12 mouse cellular contexts compared by ENCODE assay signal in genomic region chr6:95742378-95742777, GRCm38 (mm10). TPM values are rescaled to one million over a fixed set of nuclear protein-coding genes. Genes with fewer than 3 reads are reported as not detected.
DNase-seq lines count a peak whose midpoint lies in the region; ATAC-seq and TF ChIP-seq lines count a peak whose summit lies in the region.
"Had no signal": no experiment of that assay in that cellular context is flagged by ENCODE, and none has a peak within 500 bp of the region (broad histone marks: within the 10 kb centered on the region; RNA-seq: fewer than 3 reads in every experiment).

No protein-coding gene starts in this region.

- WGBS in heart, adult 2 months = 41% methylated on average over 4 of the region's 4 CpGs
- 80% methylated on average over 4 of the region's 4 CpGs for WGBS in heart, embryonic 10.5 days
- 63% methylated on average over 4 of the region's 4 CpGs for WGBS in lung, embryonic 16.5 days

- H3K4me3 ChIP-seq in heart, adult 2 months = no peak overlapping the region
- H3K4me3 ChIP-seq in heart, embryonic 10.5 days = no peak overlapping the region
- H3K4me3 ChIP-seq in lung, embryonic 16.5 days (ENCODE audit: low read length) = no peak overlapping the region

- no peaks in the 10 kb centered on the region for H3K4me1 ChIP-seq in heart, adult 2 months (ENCODE audit: control insufficient read depth, insufficient read depth, low read length)
- no peaks in the 10 kb centered on the region for H3K4me1 ChIP-seq in heart, embryonic 10.5 days
- H3K4me1 ChIP-seq in lung, embryonic 16.5 days (replicated peaks; ENCODE audit: control insufficient read depth, insufficient read depth, low read length) = no peaks in the 10 kb centered on the region

- no peaks in the 10 kb centered on the region for H3K27me3 ChIP-seq in heart, adult 2 months (ENCODE audit: control insufficient read depth, insufficient read depth, low read length)
- no peaks in the 10 kb centered on the region for H3K27me3 ChIP-seq in heart, embryonic 10.5 days (ENCODE audit: insufficient read depth, poor library complexity, severe bottlenecking)
- no peaks in the 10 kb centered on the region for H3K27me3 ChIP-seq in lung, embryonic 16.5 days (ENCODE audit: control insufficient read depth, insufficient read depth, low read depth, low read length)

- H3K9me3 ChIP-seq in heart, embryonic 10.5 days = no peaks in the 10 kb centered on the region
- no peaks in the 10 kb centered on the region for H3K9me3 ChIP-seq in lung, embryonic 16.5 days (ENCODE audit: control insufficient read depth, low read length)

- H3K4me2 ChIP-seq in lung, embryonic 16.5 days (ENCODE audit: low read depth, low read length) = no peak overlapping the region
- H3K4me2 ChIP-seq: midbrain, embryonic 11.5 days had no signal

- ATAC-seq in lung, embryonic 16.5 days (ENCODE audit: low read depth) = peak; percentile 65; the same call in 1 of the 2 replicates
- no peak for ATAC-seq in erythroid progenitor cell, adult 5-6 weeks (replicated peaks; ENCODE audit: low FRiP score, poor library complexity, severe bottlenecking)
- ATAC-seq: CD4-positive, CD25-positive, alpha-beta regulatory T cell, adult 4 months had no signal

- no peak for TF ChIP-seq POLR2A in heart, adult 2 months (IDR thresholded peaks at IDR 0.05; ENCODE audit: insufficient read depth, low read depth, low read length)

- no peak overlapping the region for H3K9ac ChIP-seq in heart, adult 2 months (ENCODE audit: low read depth, low read length)
- no peak overlapping the region for H3K9ac ChIP-seq in lung, embryonic 16.5 days (ENCODE audit: low read length)
- H3K9ac ChIP-seq: liver, embryonic 14.5 days had no signal

- DNase-seq in heart, adult 2 months = peak; percentile 42 to 44
- DNase-seq in heart, embryonic 10.5 days (ENCODE audit: low spot score) = no peak
- DNase-seq in adrenal gland, postnatal 14 days = peak; percentile 53
- peak; percentile 55 to 58 for DNase-seq in heart, postnatal 14 days
- no peak for DNase-seq in thymus, postnatal 0 days (ENCODE audit: low spot score)
- no peak for DNase-seq in left cerebral cortex, adult 11 months (ENCODE audit: low spot score)
- DNase-seq: left cerebral cortex, postnatal 4 days had no signal

- no peaks in the 10 kb centered on the region for H3K79me2 ChIP-seq in heart, adult 2 months (replicated peaks; ENCODE audit: control insufficient read depth, insufficient read depth, low read length)

- H3K27ac ChIP-seq in heart, adult 2 months = no peak overlapping the region
- no peak overlapping the region for H3K27ac ChIP-seq in heart, embryonic 10.5 days
- no peak overlapping the region for H3K27ac ChIP-seq in lung, embryonic 16.5 days (ENCODE audit: low read length)
- H3K27ac ChIP-seq: liver, embryonic 14.5 days had no signal

- no peaks in the 10 kb centered on the region for H3K36me3 ChIP-seq in heart, adult 2 months (ENCODE audit: control insufficient read depth, insufficient read depth, low read length)
- H3K36me3 ChIP-seq in heart, embryonic 10.5 days = no peaks in the 10 kb centered on the region
- no peaks in the 10 kb centered on the region for H3K36me3 ChIP-seq in lung, embryonic 16.5 days (ENCODE audit: control insufficient read depth, insufficient read depth, low read length)

- TF ChIP-seq EP300 in heart, adult 2 months (IDR thresholded peaks at IDR 0.05; ENCODE audit: insufficient read depth, low read depth, low read length) = no peak

- TF ChIP-seq CTCF in heart, adult 2 months (IDR thresholded peaks at IDR 0.05) = no peak

- intact Hi-C loops in heart, adult 2 months (cut with DNase I) = no loop called here
- intact Hi-C loops in heart, postnatal 14 days (cut with DNase I) = no loop called here

RNA-seq across cellular contexts. Expression of gene Suclg2, which starts 23.8 kb away (rescaled TPM):
- total RNA-seq in heart, adult 2 months (2021) = 100 to 1,000 TPM; 151 to 179 TPM
- polyA plus RNA-seq in heart, adult 2 months (2012; rRNA removed) = 47.8 and 78.8 TPM in 2 replicates
- 76.4 and 90.3 TPM in 2 replicates for polyA plus RNA-seq in heart, embryonic 10.5 days (2016; fragmentation: Nextera tagmentation; extraction: Ambion mirVana)
- total RNA-seq in adrenal gland, postnatal 14 days (2021) = 135 and 141 TPM in 2 replicates
- total RNA-seq in heart, postnatal 14 days (2021) = 100 to 1,000 TPM; 103 to 106 TPM
- polyA plus RNA-seq in lung, embryonic 16.5 days (2015; fragmentation: Nextera tagmentation; extraction: Ambion mirVana) = 66.2 and 67.7 TPM in 2 replicates
- total RNA-seq in erythroid progenitor cell, adult 5-6 weeks (2015; ENCODE audit: low replicate concordance) = 7.9 and 8.0 TPM in 2 replicates
- 9.5 and 37.1 TPM in 2 replicates for total RNA-seq in erythroid progenitor cell, adult 5-6 weeks (2017; ENCODE audit: low replicate concordance)
- 36.6 and 38.4 TPM in 2 replicates for polyA plus RNA-seq in thymus, postnatal 0 days (2015; fragmentation: Nextera tagmentation; extraction: Ambion mirVana)

Comparison
In these comparisons a context has a peak if more than half of its experiments do, and no peak if none do; other contexts are left out.
1. DNase-seq: peak in heart, adult 2 months (2 of 2), adrenal gland, postnatal 14 days (single experiment) and heart, postnatal 14 days (2 of 2); none in heart, embryonic 10.5 days (single experiment), thymus, postnatal 0 days (single experiment) and left cerebral cortex, adult 11 months (single experiment).